Mouse (Mus musculus): ENCODE measurements around the gene Srrm4.

Srrm4 gene

GRCm38 (mm10) chr5:116553106-116553505 lies 38.5 kb downstream of the Srrm4 start:
- DNase-seq (ENCODE audit: low read depth, low spot score): no peak

DNA sequence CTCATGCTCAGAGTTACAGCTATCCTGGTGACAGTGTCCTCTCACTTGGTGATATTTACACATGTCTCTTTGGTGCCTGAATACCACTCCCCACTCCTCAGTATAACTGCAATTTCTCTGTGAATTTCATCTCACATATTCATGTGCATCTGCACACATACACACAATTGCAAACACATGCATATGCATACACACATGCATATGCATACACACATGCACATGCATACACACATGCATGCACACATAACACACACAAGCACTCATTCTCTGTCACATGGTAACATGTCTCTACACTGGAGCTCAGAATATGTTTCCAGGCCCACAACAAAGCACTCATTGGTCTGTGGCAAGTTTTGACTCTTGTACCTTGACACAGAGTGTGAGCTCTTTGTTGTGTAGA lies 39.0 kb downstream of the Srrm4 start:
- no peak for DNase-seq (ENCODE audit: low read depth, low spot score)

DNA sequence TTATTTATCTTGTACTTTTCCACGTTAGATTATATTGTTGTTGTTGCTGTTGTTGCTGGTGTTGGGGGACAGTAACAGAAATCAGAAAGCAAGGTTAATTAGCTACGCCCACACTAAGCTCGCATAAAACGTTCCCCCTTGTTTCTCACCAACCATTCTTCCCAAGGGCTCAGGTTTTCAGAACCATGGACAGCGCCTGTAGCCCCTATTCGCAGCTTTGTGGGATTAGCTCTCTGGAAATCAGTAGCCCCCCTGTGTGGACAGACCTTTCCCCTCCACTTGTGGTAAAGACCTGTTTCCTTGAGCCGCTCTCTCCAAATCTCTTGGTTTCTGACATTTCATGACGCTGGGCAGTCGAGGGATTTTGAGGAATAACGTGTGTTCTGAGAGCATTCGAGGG lies 45.9 kb downstream of the Srrm4 start:
- no peak for DNase-seq (ENCODE audit: low read depth, low spot score)

DNA sequence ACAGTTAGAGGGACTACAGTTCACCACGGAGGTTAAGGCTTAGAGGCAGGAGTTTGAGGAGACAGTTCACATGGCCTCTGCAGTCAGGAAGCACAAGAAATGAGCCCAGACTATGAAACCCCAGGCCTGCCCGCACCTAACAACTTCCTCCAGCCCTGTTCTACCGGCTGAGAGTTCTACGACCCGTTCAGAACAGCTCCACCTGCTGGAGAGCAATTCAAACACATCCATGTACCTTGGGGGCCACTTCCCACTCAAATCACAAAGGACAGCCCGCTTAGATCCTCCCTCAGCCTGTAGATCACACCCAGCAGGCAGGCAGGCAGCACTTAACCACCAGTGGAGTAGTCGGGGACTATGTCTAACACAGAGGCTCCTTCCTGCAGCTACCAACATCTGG lies 49.3 kb downstream of the Srrm4 start:
- no peak for DNase-seq (ENCODE audit: low read depth, low spot score)

GRCm38 (mm10) chr5:116541128-116541527 lies 50.5 kb downstream of the Srrm4 start:
- no peak for DNase-seq (ENCODE audit: low read depth, low spot score)

DNA sequence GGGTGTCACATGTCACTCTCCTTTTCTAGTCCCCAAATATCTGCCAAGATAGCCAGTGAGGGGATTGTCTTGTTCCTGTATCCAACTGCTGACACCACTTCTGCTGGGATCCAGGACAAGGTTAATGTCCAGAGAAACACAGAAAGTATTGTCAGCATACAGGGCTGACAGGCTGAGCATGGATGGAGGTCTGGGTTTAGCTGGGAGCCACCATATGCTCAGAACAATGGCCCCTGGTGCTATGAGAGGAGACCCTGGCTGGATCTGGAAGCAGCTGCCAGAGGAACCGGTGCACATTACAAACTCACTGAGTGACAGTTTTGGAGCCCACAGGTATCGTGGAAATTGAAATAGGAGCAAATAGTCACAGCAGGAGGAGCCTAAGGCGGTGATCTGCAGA lies 52.3 kb downstream of the Srrm4 start:
- no peak for DNase-seq (ENCODE audit: low read depth, low spot score)

DNA sequence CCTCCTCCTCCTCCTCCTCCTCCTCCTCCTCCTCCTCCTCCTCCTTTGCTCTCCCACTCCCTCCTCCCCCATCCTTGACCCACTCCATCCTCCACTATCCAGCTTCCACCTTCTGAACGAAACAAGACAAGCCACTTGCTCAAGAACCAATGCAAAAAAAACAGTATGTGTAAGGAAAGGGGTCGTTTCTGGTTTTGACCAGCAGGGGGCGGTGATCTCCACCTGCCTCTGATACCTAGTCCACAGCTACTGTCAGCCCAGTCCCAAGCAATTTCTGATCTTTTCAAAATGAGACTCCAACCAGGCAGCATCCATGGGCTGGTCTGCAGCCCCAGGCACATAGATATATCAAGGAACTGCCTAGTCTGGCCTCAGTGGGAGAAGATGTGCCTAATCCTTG lies 53.1 kb downstream of the Srrm4 start:
- no peak for DNase-seq (ENCODE audit: low read depth, low spot score)

DNA sequence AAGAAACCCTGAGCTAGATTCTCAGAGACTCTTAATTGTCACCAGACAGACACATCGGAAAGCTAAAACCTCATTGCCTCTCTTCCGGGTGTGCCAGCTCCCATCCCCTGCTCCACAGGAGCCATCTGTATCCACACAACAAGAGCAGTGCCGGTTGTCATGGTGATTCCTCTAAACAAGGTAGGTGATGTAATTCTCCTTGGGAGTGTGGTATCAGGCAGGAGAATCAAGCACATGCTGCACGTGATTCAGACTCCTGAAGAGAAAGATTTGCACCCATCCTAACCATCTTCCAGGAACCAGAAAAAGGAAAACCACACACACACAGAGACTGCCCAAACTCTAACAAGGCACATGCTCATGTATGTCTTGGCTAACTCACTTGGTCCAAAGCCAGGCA lies 65.3 kb downstream of the Srrm4 start:
- DNase-seq (ENCODE audit: low read depth, low spot score): no peak

DNA sequence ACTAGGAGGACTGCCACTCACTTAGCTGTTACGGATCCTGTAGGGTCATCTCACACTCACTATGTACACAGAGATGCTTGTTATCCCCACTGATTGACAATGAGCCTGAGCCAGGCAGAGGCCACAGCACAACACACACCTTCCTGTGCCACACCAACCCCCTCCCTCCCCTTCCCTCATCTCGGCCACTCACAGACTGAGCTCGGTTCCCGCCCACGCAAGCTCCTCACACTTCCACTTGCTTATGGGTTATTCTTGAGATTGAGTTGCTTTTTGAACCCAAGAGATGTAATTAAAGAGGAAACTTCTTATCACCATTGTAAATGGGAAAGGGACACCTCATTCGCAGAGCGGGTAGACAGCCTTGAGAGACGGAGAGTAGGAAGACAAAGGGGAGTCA lies 66.3 kb downstream of the Srrm4 start:
- DNase-seq (ENCODE audit: low read depth, low spot score): no peak

DNA sequence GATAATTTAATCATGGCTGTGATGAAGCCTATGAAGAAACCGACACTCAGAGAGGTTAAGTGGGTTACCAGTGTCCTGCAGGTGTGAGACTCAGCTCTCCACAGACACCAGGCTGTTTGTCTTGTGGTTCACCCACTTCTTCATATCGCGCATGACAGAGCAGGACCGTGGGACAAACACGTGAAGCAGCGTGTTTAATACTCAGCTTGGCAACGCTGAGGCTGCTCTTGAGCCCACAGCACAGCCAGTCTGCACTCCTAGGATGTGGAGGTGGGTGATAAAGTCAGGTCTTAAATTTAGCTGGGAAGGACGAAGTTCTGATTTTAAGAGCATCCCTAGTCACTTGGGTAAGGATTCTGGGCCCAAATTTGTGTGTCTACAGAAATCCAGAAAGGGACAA lies 68.1 kb downstream of the Srrm4 start:
- DNase-seq (ENCODE audit: low read depth, low spot score): no peak

DNA sequence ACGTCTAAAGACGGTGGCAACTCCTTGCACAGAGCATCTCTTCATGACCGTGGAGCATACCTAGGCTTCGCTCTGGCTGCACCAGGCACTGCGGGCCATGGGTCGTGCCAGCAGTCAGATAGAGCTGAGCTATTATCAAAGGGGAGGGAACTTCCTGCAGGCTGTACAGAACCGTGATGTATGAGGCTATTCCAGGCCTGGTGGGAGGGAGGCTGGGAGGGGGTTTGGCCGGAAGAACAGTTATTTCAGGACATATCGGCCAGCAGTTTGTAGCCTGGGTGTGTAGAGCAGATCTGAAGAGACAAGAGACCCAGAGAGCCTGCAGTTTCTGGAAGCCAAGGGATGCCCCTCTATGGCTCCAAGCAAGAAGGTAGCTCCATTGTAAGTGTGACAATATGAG lies 68.5 kb downstream of the Srrm4 start:
- DNase-seq (ENCODE audit: low read depth, low spot score): no peak

DNA sequence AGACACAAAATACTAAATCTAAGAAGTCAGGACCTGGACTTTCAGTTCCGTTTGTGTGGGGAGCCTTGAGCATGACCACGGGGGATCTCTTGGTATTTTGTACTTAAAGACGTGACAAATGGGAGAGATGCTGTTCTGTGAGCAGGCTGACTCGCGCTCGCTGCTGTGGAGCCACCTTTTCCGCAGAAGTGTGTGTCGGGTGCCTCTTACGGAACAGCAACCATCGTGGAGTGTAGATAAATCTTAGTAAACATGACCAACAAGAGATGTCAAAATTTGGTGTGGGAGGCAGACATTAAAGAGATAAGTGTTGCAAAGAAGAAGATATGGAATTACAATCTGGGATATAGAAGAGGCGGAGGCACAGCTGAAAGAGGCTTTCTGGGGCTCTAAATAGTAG lies 69.3 kb downstream of the Srrm4 start:
- no peak for DNase-seq (ENCODE audit: low read depth, low spot score)

GRCm38 (mm10) chr5:116518047-116518446 lies 73.6 kb downstream of the Srrm4 start:
- DNase-seq (ENCODE audit: low read depth, low spot score): no peak

DNA sequence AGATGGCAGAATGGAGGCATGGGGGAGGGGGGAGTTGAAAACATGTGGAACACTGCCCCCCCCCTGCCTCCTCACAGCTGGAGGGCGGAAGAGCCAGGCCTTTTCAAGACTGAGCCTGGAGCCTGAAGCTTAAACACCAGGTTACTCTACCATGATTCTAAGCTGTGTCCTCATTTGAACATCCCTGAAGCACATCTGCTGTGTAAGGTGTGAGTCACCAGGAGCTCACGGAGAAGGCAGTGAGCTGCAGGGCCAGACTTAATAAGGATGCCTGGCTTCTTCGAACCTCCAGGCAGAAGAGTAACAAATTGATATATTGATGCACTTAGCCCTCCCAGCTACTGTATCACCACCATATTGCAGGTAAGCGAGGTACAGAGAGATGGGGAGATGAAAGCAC lies 79.5 kb downstream of the Srrm4 start:
- no peak for DNase-seq (ENCODE audit: low read depth, low spot score)

GRCm38 (mm10) chr5:116510229-116510628 lies 81.4 kb downstream of the Srrm4 start:
- no peak for DNase-seq (ENCODE audit: low read depth, low spot score)

DNA sequence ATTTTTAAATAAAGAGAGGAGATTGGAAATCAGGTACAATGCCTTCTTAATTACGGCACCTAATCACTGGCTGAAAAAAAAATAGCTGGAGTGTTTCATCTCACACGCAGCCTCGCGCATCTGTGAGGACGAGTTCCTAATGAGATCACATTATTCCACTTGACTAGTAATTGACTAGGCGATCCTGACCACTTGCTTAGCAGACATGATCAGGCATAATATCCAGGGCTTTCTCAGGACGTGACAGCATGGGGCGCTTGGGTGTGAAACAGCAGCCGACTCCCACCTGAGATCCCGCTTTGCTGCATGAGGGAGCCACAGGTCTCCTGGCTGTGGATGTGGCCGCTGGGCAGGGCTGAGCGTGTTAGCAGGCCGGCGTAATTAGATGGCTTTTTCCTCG lies 90.3 kb downstream of the Srrm4 start:
- no peak for DNase-seq (ENCODE audit: low read depth, low spot score)

GRCm38 (mm10) chr5:116498880-116499640 lies 92.6 kb downstream of the Srrm4 start:
- DNase-seq (ENCODE audit: low read depth, low spot score): no peak

GRCm38 (mm10) chr5:116497866-116498265 lies 93.8 kb downstream of the Srrm4 start:
- DNase-seq (ENCODE audit: low read depth, low spot score): no peak

DNA sequence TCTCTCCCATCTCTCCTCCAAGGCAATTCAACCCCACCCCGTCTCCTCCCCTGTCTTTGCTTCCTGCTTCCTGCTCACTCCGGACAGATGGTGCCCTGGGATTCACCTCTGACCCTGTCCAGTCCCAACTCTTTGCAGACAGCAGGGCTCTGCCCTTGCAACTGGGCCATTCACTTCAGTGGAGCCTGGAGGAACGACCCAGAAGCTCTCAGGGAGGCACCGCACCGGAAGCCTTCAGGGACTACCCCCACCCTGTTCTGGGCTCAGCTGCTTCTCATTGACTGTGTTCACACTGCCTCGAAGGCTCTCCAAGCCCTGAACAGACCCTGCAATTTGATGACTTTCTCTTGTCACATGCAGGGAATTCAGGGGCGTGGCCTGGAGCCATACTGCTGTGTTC lies 94.4 kb downstream of the Srrm4 start:
- no peak for DNase-seq (ENCODE audit: low read depth, low spot score)

GRCm38 (mm10) chr5:116496717-116497116 lies 94.9 kb downstream of the Srrm4 start:
- no peak for DNase-seq (ENCODE audit: low read depth, low spot score)

- DNase-seq (ENCODE audit: low read depth, low spot score): no peak
Measured at GRCm38 (mm10) chr5:116495466-116495865, 96.2 kb downstream of the Srrm4 start.

DNA sequence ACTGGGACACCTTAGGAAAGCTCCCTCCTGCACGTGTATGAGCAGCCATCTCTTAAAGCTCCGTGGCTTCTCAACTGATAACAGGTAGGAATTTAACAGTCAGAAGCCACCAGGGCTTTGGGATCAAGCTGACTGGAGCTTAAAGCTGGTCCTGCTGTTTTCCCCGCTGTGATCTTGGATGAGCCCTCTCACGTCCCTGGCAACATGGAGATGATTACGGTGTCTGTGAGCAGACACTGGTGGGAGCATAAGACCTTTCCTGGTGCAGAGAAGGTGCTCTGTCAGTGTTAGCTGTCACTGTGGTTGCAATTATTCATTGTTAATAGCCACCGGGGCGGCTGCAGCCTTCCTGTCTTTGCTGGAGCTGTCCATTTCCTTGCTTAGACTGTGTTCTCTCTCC lies 97.2 kb downstream of the Srrm4 start:
- DNase-seq (ENCODE audit: low read depth, low spot score): no peak

- no peak for DNase-seq (ENCODE audit: low read depth, low spot score)
Measured at GRCm38 (mm10) chr5:116492726-116493125, 98.9 kb downstream of the Srrm4 start.

- DNase-seq (ENCODE audit: low read depth, low spot score): no peak
Measured at GRCm38 (mm10) chr5:116491794-116492420, 99.7 kb downstream of the Srrm4 start.
